Mouse (Mus musculus): ENCODE measurements around the gene Gm10273. TPM values are rescaled to one million over a fixed set of nuclear protein-coding genes. Genes with fewer than 3 reads are reported as not detected.
A peak's percentile ranks its signal among the peaks of the same experiment; 100 is the strongest.
"Not testable (repeated sequence)": the region's sequence is repeated elsewhere in the genome, so short reads cannot be mapped to it uniquely, and the experiment has no call there.

Gm10273 gene
- total and polyA plus RNA-seq, 3 experiments = 16.6 to 132 (median 28.6) TPM

DNA sequence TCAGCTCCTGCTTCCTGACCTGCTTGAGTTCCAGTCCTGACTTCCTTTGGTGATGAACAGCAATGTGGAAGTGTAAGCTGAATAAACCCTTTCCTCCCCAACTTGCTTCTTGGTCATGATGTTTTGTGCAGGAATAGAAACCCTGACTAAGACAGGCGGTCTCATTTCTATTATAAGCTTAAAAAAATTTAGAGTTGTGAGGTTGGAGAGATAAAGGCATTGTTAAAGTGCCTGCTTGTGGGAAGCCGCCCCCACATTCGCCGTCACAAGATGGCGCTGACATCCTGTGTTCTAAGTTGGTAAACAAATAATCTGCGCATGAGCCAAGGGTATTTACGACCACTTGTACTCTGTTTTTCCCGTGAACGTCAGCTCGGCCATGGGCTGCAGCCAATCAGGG, 13.9 kb upstream of the Gm10273 start:
- H3K9me3 ChIP-seq (replicated peaks; ENCODE audit: insufficient read depth, low read length); H3K9ac ChIP-seq (ENCODE audit: control insufficient read depth, low read depth, low read length, poor library complexity, severe bottlenecking); H3K79me2 ChIP-seq (ENCODE audit: control insufficient read depth, insufficient read depth, low read length, poor library complexity); H3K27me3 ChIP-seq (ENCODE audit: control insufficient read depth in 1 of 2, insufficient read depth in 2 of 2, low read length in 2 of 2); H3K36me3 ChIP-seq (ENCODE audit: control insufficient read depth in 1 of 2, insufficient read depth in 2 of 2, low read length in 2 of 2): not testable (repeated sequence)
- Histone ChIP-seq H3K4me3 (ENCODE audit: control insufficient read depth in 1 of 2, insufficient read depth in 1 of 2, low read depth in 2 of 2, low read length in 2 of 2) (0 out of 4 replicates have a peak overlapping the region, but pooled peaks of 1 of the 2 experiments have one; percentile 9), H3K4me1 (ENCODE audit: control insufficient read depth in 1 of 2, insufficient read depth in 2 of 2, low read length in 2 of 2) (peaks cover 4 to 16% of the 10 kb centered on the region in 2 experiments), H3K27ac (ENCODE audit: control insufficient read depth, low read depth, low read length) (peak overlapping the region; percentile 52; the same call in 1 of the 2 replicates)
- peak; percentile 16; the same call in 1 of the 2 replicates for TF ChIP-seq ZC3H11A (IDR thresholded peaks at IDR 0.05; ENCODE audit: low read depth, low read length)
- 0 out of 2 replicates have a peak, but pooled peaks have one; percentile 20 for TF ChIP-seq ETS1 (IDR thresholded peaks at IDR 0.05; ENCODE audit: low read depth, low read length)
- peak; percentile 46; the same call in 1 of the 2 replicates for TF ChIP-seq ZNF384 (IDR thresholded peaks at IDR 0.05; ENCODE audit: low read depth, low read length)
- peak; percentile 37; the same call in 1 of the 2 replicates for TF ChIP-seq SIN3A (IDR thresholded peaks at IDR 0.05; ENCODE audit: low read length)
- peak in 1 of 3 experiments; percentile 15; a peak in 1 of 6 replicates for TF ChIP-seq CTCF (IDR thresholded peaks at IDR 0.05 in 2 of 3, conservative IDR thresholded peaks at IDR 0.05 in 1 of 3; ENCODE audit: control insufficient read depth in 1 of 3, insufficient read depth in 1 of 3, low read depth in 2 of 3, low read length in 3 of 3, poor library complexity in 1 of 3, severe bottlenecking in 1 of 3)
- peak; percentile 18 for TF ChIP-seq SMC3 (IDR thresholded peaks at IDR 0.05; ENCODE audit: low read depth, low read length)
- peak; percentile 17 for TF ChIP-seq RAD21 (IDR thresholded peaks at IDR 0.05; ENCODE audit: low read depth, low read length)
- DNase-seq (ENCODE audit: low read depth, low spot score) = peak; percentile 75

DNA sequence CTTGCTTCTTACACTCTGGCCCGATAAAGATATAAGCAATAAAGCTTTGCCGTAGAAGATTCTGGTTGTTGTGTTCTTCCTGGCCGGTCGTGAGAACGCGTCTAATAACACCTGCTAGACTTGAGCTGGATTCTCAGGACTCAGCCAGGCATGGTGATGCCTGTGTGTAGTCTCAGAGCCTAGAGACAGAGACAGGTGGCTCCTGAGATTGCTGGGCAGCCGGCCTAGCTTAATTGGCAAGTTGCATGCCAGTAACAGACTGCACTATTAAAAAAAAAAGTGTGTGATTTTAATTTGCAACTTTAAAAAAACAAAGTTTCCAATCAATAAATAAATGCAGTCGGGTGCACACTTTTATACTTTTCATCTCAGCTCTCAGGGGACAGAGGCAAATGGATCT, 8.5 kb upstream of the Gm10273 start:
- no peak for TF ChIP-seq ZNF384 (IDR thresholded peaks at IDR 0.05; ENCODE audit: low read depth, low read length)
- TF ChIP-seq POLR2A (IDR thresholded peaks at IDR 0.05; ENCODE audit: control insufficient read depth in 1 of 2, insufficient read depth in 1 of 2, low read depth in 1 of 2, low read length in 2 of 2, poor library complexity in 1 of 2) = no peak
- no peak for TF ChIP-seq CTCF (IDR thresholded peaks at IDR 0.05 in 2 of 3, conservative IDR thresholded peaks at IDR 0.05 in 1 of 3; ENCODE audit: control insufficient read depth in 1 of 3, insufficient read depth in 1 of 3, low read depth in 2 of 3, low read length in 3 of 3, poor library complexity in 1 of 3, severe bottlenecking in 1 of 3)
- TF ChIP-seq ZMIZ1 (IDR thresholded peaks at IDR 0.05; ENCODE audit: low read depth, low read length) = no peak
- TF ChIP-seq USF2 (IDR thresholded peaks at IDR 0.05; ENCODE audit: borderline replicate concordance in 1 of 2, insufficient read depth in 1 of 2, low read depth in 1 of 2, low read length in 2 of 2) = no peak
- TF ChIP-seq TAL1 (IDR thresholded peaks at IDR 0.05; ENCODE audit: low read length) = no peak
- TF ChIP-seq KAT2A (conservative IDR thresholded peaks at IDR 0.05; ENCODE audit: low read depth, low read length) = no peak
- no peak for TF ChIP-seq SMC3 (IDR thresholded peaks at IDR 0.05; ENCODE audit: low read depth, low read length)
- TF ChIP-seq ELF1 (IDR thresholded peaks at IDR 0.05; ENCODE audit: low read depth, low read length) = no peak
- no peak for TF ChIP-seq ZC3H11A (IDR thresholded peaks at IDR 0.05; ENCODE audit: low read depth, low read length)
- no peak for TF ChIP-seq GATA1 (IDR thresholded peaks at IDR 0.05; ENCODE audit: low read depth, low read length)
- no peak overlapping the region for H3K4me3 ChIP-seq (ENCODE audit: control insufficient read depth in 1 of 2, insufficient read depth in 1 of 2, low read depth in 2 of 2, low read length in 2 of 2)
- no peak overlapping the region for H3K27ac ChIP-seq (ENCODE audit: control insufficient read depth, low read depth, low read length)

More for the DNA sequence above, 8.5 kb upstream of the Gm10273 start:
- H3K4me1 ChIP-seq (ENCODE audit: control insufficient read depth in 1 of 2, insufficient read depth in 2 of 2, low read length in 2 of 2) = peaks cover 2 to 7% of the 10 kb centered on the region in 2 experiments; a peak in 2 of 4 replicates
- DNase-seq (ENCODE audit: low read depth, low spot score) = no peak
- no peaks in the 10 kb centered on the region for H3K9me3 ChIP-seq (replicated peaks; ENCODE audit: insufficient read depth, low read length)
- H3K79me2 ChIP-seq (ENCODE audit: control insufficient read depth, insufficient read depth, low read length, poor library complexity) = no peaks in the 10 kb centered on the region
- peaks cover 0 to 7% of the 10 kb centered on the region in 2 experiments; a peak in 3 of 4 replicates for H3K36me3 ChIP-seq (ENCODE audit: control insufficient read depth in 1 of 2, insufficient read depth in 2 of 2, low read length in 2 of 2)
- no peaks in the 10 kb centered on the region for H3K27me3 ChIP-seq (ENCODE audit: control insufficient read depth in 1 of 2, insufficient read depth in 2 of 2, low read length in 2 of 2)
- H3K9ac ChIP-seq (ENCODE audit: control insufficient read depth, low read depth, low read length, poor library complexity, severe bottlenecking) = no peak overlapping the region

Measured in MEL (cell line).